Mouse (Mus musculus) testis, adult 10 weeks (tissue): ENCODE measurements around the gene Stx19. TPM values are rescaled to one million over a fixed set of nuclear protein-coding genes. Genes with fewer than 3 reads are reported as not detected.

ENCODE experiments used
- polyA plus RNA-seq: library from polyadenylated mRNA; stranded (reverse); fragments of 350-450 nt; fragmentation: Illumina TruSeq; extraction: RNeasy Lipid Tissue Mini Kit (QIAGEN cat#74804); gene quantifications from one replicate; pipeline ENCODE4 v1.2.3, GENCODE M21; 2014; ENCODE audit warnings: low read depth, low replicate concordance

Stx19 gene
- polyA plus RNA-seq, result not detected

GRCm38 (mm10) chr16:62814491-62814890 is at the start of gene Stx19:
TSS of gene Stx19 (plus strand) at chr16:62814676.

DNA sequence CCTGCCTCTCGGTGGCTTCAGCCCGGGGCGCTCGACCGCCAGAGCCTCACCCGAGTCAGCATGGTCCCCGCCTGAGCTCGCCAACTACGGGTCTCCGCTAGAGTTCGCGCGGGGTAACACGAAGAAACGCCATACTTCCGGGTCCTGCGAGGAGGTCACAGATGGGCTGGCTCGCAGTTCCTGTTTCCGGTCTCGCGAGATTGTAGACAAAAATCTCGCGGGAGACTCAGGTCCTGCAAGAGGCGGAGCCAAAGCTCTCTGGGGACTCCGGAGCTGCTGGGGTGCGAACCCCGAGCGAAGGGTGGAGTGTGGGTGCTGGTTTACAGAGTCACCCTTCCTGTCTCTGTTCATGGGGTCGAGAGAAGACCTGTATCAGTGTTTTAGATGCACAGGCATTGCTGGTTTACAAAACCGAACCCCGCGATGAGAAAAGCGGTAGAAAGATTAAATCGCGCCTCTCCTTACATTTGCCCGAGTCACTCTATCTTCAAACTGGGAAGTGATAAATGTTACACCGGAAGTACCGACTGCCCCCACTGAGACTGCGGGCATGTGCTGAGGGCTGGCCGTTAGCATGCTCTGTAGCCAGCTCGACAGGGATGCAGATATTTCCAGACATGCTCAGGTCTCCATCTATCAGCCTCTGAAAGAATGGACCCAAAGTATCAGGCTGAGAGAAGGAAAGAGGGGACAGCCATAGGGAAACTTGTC is 27.7 kb upstream of the Stx19 start, which contains the start of gene Nsun3:
TSS of gene Nsun3 (minus strand) at position 198 of the 711 bp plus-strand sequence.

DNA sequence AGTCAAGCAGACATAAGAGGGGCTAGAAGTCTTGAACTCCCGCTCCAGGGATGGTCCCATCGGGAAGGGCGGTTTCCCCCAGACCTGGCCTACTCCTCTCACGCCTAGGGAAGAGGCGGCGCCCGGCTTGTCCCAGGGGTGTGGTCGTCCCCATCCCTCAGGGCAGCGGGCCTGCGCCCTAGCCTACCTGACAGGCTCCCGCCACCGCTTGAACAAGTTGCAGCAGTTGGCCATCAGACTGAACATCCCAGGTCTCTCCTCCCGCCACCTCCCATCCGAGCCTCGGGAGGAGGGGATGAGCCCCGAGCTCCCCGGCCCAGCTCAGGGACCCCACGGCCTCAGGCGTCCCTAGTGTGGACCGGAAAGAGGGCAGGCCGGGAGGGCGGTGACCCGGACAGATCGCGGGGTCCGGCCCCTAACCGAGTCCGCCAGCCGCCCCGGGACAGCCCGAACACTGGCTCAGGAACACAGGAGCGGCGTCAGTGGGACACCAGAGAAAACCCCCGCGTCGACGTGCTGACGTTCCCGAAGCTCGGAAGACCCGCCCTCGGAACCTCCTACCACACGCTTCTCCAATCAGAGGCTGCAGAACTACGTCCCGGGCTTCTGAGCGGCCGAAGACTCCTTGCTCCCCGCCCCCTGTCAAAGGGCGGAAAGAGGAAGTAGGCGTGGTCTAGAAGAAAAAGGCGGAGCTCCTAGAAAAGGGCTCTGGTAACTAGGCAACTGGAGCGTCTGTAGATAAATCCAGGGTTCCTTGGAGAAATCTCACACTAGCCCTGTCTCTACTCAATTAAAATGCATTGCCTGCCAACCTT is 32.2 kb downstream of the Stx19 start, which contains the start of gene Arl13b:
TSS of gene Arl13b (minus strand) at position 543 of the 815 bp plus-strand sequence.

GRCm38 (mm10) chr16:62854191-62855068 is 40.0 kb downstream of the Stx19 start, which contains the start of gene Pros1:
TSS of gene Pros1 (plus strand) at chr16:62854307.

Other genes starting within 250 kb of the Stx19 start
- gene Nsun3, start 27.9 kb upstream of the Stx19 start, polyA plus RNA-seq, result 11.4 TPM
- gene Arl13b, start 32.4 kb downstream of the Stx19 start, polyA plus RNA-seq, result 76.9 TPM
- 47.3 TPM for gene Pros1, start 39.6 kb downstream of the Stx19 start, polyA plus RNA-seq